Mouse (Mus musculus) brain, embryonic 14.5 days (tissue): ENCODE data around the gene Arhgef3. TPM values are rescaled to one million over a fixed set of nuclear protein-coding genes. Genes with fewer than 3 reads are reported as not detected.

Source experiments
- DNase-seq: peaks from one replicate; pipeline ENCODE4 v3.0.0-alpha.2; 2011; ENCODE audit warnings: low read depth
- CTCF ChIP-seq: fragments of 200-500 bp; IDR thresholded peaks from 2 replicates; pipeline ENCODE4 v1.5.1; 2012; ENCODE audit warnings: inconsistent platforms, mild to moderate bottlenecking, moderate library complexity, borderline replicate concordance; ENCODE audit not compliant: insufficient read depth, insufficient read length; ENCODE audit errors: extremely low read depth
- POLR2A ChIP-seq: fragments of 200-500 bp; IDR thresholded peaks from 2 replicates; pipeline ENCODE4 v1.6.1; 2012; ENCODE audit warnings: mild to moderate bottlenecking, inconsistent platforms, borderline replicate concordance; ENCODE audit not compliant: poor library complexity, insufficient read depth, insufficient read length, severe bottlenecking; ENCODE audit errors: extremely low read depth
- polyA plus RNA-seq: library from polyadenylated mRNA; depleted of rRNA; stranded (reverse); fragments of >200 nt; gene quantifications from 2 replicates; pipeline ENCODE4 v1.2.3, GENCODE M21; 2012

Gene Arhgef3
- polyA plus RNA-seq, 1 experiment, result 4.9 TPM

DNA sequence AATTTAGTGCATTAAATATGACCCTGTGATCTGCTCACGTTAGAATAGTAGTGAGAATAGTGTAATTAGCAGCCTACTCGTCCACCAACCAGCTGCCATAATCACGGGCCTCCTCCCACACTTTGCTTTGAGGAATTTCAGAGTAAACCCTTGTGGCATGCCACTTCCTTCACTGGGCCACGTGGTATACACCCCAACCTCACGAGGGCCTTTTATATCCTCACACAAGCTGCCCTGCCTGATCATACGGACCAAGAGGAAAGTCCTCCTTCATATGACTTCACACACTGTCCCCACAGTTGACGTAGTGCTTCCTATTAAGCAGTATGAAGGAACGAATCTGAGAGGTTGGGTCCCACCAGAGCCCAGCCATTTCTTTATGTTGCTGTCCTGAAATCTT lies 202.4 kb downstream of the Arhgef3 start:
- no peak for DNase-seq
- TF ChIP-seq POLR2A, result no peak
- TF ChIP-seq CTCF, result no peak

DNA sequence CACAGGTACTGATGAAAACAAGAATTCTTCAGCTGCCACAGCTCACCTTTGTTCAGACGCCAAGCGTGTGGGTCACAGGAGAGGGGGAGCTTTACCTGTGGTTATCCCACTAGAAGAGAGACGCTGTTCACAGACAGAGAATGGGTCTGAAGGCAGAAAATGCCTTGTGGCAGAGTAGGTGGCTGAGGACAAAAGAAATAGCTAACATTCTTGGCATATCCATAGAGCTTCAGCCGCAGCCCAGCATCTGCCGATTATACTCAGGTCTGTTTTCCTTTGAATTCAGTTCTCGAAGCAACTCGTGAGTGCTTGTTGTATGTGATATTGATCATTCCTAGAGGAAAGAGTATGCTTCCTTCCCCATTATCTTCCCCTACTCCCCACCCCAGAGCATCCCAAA lies 204.7 kb downstream of the Arhgef3 start:
- TF ChIP-seq POLR2A (no peak), CTCF (no peak)
- DNase-seq, result no peak

DNA sequence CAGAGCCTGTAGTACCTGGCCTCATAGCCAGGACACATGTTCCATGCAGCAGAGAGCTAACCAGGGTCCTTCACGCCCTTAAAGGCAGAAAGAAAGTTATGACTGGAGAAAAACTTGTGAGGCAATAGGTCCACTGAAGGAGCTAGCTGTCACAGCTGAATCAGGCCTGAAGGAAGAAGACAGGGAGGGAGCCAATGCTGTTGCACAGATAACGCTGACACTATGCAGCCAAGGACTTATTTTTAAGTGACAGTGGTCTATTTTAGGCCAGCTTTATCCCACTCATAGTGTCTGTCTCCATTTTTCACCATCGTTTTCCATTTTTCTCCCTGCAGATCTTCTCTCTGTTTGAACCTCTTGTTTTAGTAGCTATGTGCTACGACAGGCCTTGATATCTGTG lies 207.3 kb downstream of the Arhgef3 start:
- TF ChIP-seq POLR2A, result no peak
- no peak for TF ChIP-seq CTCF
- no peak for DNase-seq

DNA sequence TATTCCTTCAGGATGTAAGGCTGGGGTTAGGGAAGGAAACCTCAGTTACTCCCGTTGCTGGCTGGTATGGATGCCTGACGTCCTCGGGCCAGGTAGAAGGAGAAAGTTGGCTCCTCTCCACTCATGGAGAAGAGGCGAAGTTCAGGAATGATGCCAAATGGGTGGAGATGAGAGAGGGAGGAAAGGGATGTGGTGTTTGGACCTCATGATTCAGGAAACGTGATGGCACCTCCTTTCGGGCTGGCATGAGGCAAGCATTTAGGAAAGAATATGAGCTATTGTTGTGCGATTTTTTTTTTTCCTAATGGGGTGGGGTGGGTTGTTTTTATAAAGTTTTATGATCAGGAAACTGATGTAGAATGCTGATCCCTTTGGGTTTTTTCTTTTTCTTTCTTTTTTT lies 210.0 kb downstream of the Arhgef3 start:
- DNase-seq, result no peak
- TF ChIP-seq CTCF, result no peak
- no peak for TF ChIP-seq POLR2A

DNA sequence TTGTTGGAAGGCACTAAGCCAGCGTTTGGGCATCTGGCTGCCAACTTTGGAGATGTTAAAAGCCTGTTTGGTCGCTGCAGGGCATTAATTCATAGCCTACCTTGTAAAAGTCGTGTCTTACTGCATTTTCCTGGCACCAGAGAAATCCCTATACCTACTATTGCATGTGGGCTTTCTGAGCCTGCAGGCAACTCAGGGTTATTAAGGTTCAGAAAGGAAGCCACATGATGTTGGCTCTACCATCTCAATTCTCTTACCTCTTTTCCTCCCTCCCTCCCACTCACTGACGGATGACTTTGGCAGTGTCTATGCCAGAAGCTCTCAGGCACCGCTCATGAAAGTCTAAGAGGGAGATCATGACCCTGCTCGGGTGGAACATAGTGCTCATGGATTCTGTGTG lies 210.8 kb downstream of the Arhgef3 start:
- TF ChIP-seq CTCF (no peak), POLR2A (no peak)
- DNase-seq, result no peak

DNA sequence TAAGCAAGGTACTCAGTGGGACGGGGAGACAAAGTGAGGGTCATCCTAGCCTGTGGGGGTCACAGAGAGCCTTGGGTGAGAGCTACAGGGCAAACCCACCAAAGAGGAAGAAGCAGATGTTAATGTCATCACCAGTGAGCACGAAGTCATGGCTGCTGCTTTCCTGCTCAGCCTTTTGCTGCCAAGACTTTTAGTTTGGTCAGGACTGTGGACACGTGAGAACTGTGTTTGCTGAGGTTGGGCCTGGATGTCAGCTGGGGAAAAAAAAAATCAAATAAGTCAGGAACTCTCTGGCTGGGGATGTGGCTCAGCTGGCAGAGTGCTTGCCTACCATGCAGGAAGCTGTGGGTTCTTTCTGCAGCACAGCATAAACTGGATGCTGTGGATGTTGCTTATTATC lies 213.2 kb downstream of the Arhgef3 start:
- no peak for TF ChIP-seq POLR2A
- no peak for TF ChIP-seq CTCF
- DNase-seq, result no peak

DNA sequence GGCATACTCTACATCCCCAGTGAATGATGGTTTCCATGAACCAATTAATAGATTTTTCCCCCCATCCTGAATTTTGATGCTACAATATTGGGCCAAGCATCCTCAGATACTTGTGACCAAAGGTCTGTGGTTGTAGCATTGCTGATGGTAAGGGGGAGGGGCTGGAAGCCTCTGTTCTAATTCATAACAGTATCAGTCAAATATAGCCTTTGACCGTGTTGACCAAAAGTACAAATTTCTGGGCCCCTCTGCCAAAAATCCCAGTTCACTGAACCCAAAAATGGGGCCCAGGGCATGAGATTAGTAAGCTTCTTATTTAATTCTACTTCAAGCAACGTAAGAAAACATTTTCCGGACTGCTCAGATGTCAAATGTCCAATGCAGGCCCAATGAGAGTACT lies 214.3 kb downstream of the Arhgef3 start:
- TF ChIP-seq CTCF, result no peak
- TF ChIP-seq POLR2A, result no peak
- no peak for DNase-seq

DNA sequence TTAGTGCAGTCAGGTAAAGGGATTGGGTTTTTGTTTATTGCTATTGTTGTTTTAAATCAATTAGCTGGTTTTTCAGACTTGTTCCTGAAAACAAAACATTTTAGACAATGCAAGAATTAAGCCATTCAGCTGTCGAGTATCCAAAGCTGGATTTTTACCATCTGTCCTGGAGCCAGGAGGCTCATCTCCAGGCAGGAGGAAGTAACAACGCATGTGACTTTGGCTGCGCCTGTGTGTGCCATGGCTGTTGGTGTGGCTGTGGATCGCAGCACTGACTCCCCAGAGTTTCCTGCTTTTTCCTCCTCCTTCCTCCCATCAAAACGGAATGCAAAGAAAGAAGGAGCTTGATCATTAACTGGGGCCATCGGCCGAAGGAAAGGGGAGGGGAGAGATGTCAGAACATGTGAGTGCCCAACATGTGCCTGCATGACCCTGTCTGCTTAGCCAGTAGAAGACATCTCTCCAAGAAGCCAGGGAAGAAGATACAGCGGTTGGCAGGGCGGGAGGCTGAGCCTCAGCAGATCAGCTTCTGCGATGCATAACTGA lies 216.9 kb downstream of the Arhgef3 start:
- TF ChIP-seq POLR2A, result no peak
- no peak for TF ChIP-seq CTCF
- DNase-seq, result peak; percentile 26

DNA sequence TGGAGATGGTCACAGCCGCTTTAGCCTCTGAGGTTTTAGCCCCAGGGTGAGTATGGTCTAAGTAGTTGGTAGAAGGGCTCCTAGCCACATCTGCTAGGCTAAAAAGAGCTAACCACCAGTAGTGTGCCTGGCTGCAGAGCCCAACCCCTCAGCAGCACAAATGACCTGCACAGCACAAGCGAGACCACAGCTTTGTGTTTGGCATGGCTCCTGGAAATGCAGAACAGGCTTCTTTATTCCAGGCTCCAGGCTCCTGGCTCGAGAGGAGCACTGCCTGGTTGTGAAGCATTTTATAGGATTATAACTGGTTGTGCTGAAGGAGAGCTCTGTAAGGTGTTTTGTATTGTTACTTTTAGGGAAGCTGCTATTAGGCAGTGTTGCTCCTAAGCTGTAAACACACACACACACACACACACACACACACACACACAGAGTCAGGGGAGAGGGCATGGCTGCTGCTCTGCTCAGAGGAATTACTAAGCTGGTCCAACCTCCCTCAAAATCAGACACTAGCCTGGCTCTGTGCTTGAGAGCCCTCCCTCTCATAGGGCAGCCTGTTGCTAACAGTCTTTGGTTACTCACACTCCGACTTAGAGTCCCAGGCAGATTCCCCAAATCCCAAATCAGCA lies 217.8 kb downstream of the Arhgef3 start:
- TF ChIP-seq POLR2A (no peak), CTCF (no peak)
- DNase-seq, result peak; percentile 86

DNA sequence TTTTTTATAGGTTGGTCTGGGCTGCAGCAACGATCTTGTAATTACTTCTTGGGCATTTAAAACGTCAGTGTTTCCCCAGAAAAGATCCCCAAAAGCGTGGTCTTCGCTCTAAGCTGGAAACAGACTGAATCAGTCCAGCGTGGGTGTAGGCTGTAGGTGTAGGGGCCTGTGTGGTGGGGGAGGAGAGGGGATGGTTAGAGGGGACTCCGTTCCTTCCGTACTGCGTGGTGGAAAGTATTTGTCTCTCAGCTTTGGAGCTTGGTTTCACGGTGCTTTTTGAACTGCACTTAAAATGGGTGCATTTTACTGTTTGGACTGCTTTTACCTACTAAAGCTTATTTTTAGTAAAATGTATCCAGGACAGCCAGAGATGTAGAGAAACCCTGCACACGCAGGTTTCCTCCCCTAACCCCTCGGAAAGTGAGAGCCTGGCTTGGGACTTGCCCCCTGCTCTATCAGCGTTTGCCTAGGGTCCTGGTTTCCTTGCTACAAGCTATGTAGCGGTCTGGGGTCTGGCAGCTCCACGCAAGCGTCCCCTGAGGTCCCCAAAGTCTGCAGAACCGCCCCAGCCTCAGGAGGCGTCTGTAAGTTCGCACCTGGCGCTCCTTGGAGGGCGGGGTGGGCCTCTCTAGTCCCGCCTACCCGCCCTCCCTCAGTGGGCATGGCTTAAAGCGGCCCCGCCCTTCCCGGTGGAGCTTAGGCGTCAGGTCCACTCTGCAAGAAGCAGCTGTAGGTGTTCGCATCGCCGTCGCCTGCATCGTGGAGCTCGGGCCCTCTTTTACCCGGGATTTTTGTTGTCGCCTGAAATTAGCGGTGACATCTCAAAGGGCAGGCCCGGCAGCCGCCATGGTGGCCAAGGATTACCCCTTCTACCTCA lies 220.9 kb downstream of the Arhgef3 start:
- DNase-seq, result peak; percentile 84
- TF ChIP-seq CTCF (no peak), POLR2A (no peak)

DNA sequence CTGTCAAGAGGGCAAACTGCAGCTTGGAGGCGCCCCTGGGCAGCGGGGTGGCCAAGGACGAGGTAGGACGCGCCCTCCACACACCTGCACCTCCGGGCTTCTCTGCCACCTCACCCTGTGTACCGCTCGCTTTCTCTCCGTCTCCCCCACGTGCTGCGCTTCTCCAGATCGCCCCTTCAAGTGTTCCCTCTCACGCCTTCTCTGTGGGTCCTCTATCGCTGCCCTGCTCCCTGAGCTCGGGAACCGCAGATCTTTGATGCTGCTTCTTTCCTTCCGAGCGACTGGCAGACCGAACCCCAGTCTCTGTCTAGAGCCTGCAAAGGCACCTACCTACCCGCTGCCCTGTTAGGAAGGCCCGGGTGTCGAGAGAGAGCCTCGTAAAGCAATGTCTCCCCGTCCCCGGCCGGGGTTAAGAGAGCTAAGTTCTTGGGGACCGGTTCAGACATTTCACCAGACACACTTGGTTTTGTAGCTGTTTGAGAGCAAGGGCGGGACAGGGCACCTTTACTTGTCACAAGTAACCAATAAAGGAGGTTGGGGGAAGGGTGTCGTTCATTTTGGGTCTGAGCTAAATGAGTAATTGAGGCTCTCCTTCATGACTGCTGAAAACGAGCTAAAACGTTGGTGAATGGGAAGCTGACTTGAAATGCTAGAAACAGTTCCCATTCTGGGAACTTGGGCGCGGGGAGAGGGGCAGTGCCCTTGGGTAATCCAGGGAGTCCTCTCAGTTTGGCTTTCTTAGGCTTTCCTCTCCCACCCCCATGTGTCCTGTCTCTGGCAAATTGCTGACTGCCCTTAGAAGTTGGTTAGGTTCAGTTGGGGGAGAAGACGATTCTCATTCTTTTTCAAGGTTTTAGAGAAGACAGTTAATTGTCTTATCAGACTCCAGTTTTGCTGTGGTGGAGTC lies 221.8 kb downstream of the Arhgef3 start:
- no peak for TF ChIP-seq POLR2A
- TF ChIP-seq CTCF, result no peak
- peak; percentile 19 for DNase-seq

DNA sequence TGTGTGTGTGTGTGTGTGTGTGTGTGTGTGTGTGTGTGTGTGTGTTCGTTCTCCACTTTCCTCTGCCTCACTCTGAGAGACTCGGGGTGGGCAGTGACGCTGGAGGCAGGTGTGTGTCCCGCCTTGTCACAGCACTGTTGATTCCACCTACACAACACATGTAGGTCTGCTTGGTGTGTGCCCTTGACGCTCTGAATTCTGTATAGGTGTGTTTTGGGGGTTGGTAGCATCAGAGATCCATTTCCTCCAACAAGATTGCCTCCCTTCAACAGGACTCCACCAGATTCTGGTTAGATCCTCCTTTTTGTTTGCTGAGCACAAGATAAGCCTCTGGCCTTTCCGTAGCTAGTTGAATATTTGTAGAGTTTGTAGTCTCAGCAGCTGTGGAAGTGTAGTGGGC lies 222.5 kb downstream of the Arhgef3 start:
- no peak for DNase-seq
- TF ChIP-seq CTCF, result no peak
- no peak for TF ChIP-seq POLR2A
